ENCODE assay signal across 8 mouse cellular contexts in the genomic region with DNA sequence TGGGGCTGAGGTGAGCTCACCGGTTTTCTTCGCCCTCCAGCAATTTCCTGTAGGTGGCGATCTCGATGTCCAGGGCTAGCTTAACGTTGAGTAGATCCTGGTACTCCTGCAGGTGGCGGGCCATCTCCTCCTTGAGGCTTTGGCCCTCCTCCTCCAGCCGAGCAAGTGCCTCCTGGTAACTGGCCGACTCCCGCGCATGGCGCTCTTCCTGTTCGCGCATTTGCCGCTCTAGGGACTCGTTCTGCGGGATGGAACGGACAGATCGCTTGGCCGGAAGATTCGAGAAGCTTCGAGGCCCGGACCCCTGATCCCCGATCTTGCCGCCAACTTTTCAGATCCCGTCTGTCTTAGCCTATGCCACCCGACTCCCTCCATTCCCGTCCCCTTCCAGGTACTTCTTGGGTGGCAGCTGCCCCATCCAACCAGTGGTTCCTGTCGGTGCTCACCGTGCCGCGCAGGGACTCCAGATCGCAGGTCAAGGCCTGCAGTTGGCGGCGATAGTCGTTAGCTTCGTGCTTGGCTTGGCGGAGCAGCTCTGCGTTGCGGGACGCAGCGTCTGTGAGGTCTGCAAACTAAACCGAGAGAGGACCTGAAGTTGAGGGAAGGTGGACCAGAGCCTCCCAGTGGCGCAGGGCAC. TPM values are rescaled to one million over a fixed set of nuclear protein-coding genes. Genes with fewer than 3 reads are reported as not detected.
DNase-seq lines count a peak whose midpoint lies in the region; ATAC-seq lines count a peak whose summit lies in the region.

No protein-coding gene starts in this region.

- no peaks in the 10 kb centered on the region for H3K9me3 ChIP-seq in intestine, embryonic 15.5 days
- H3K9me3 ChIP-seq in liver, embryonic 15.5 days (replicated peaks): no peaks in the 10 kb centered on the region
- no peaks in the 10 kb centered on the region for H3K9me3 ChIP-seq in neural tube, embryonic 11.5 days (ENCODE audit: control insufficient read depth, low read length)

- H3K9ac ChIP-seq in intestine, embryonic 15.5 days: peak overlapping the region; percentile 49
- peak overlapping the region; percentile 77 for H3K9ac ChIP-seq in liver, embryonic 15.5 days
- 0 out of 2 replicates have a peak overlapping the region, but pooled peaks have one; percentile 20 for H3K9ac ChIP-seq in neural tube, embryonic 11.5 days (ENCODE audit: low read length)

- H3K4me2 ChIP-seq in intestine, embryonic 15.5 days (replicated peaks): peak overlapping the region; percentile 78
- peak overlapping the region; percentile 88 for H3K4me2 ChIP-seq in liver, embryonic 15.5 days
- H3K4me2 ChIP-seq in neural tube, embryonic 11.5 days (ENCODE audit: low read depth): peak overlapping the region; percentile 32

- no peak overlapping the region for H3K27ac ChIP-seq in intestine, embryonic 15.5 days
- H3K27ac ChIP-seq in liver, embryonic 15.5 days (replicated peaks): peak overlapping the region; percentile 94
- H3K27ac ChIP-seq in neural tube, embryonic 11.5 days (ENCODE audit: low read depth, low read length): no peak overlapping the region

- H3K4me3 ChIP-seq in intestine, embryonic 15.5 days (replicated peaks): peak overlapping the region; percentile 34
- H3K4me3 ChIP-seq in liver, embryonic 15.5 days (replicated peaks): peak overlapping the region; percentile 63
- peak overlapping the region; percentile 20; the same call in 1 of the 2 replicates for H3K4me3 ChIP-seq in neural tube, embryonic 11.5 days (ENCODE audit: low read depth, low read length)

- WGBS in intestine, embryonic 15.5 days: 2% methylated on average over 43 of the region's 43 CpGs
- WGBS in liver, embryonic 15.5 days (ENCODE audit: insufficient replicate concordance): 3% methylated on average over 43 of the region's 43 CpGs
- WGBS in neural tube, embryonic 11.5 days: 2% methylated on average over 43 of the region's 43 CpGs

- ATAC-seq in granulocyte monocyte progenitor cell, adult 5-6 weeks (replicated peaks; ENCODE audit: poor library complexity, severe bottlenecking): peak; percentile 97
- peak; percentile 95 for ATAC-seq in intestine, embryonic 15.5 days
- peak; percentile 67 for ATAC-seq in liver, embryonic 15.5 days (ENCODE audit: insufficient read depth)
- no peak for ATAC-seq in neural tube, embryonic 11.5 days (ENCODE audit: insufficient read depth, low FRiP score, low TSS enrichment)

- peaks cover 3% of the 10 kb centered on the region; the same call in 1 of the 2 replicates for H3K27me3 ChIP-seq in intestine, embryonic 15.5 days (replicated peaks)
- peaks cover 61% of the 10 kb centered on the region for H3K27me3 ChIP-seq in liver, embryonic 15.5 days
- peaks cover 33% of the 10 kb centered on the region for H3K27me3 ChIP-seq in neural tube, embryonic 11.5 days (ENCODE audit: control insufficient read depth, insufficient read depth, low read length)

- H3K36me3 ChIP-seq in intestine, embryonic 15.5 days: no peaks in the 10 kb centered on the region
- no peaks in the 10 kb centered on the region for H3K36me3 ChIP-seq in liver, embryonic 15.5 days (replicated peaks)
- no peaks in the 10 kb centered on the region for H3K36me3 ChIP-seq in neural tube, embryonic 11.5 days (ENCODE audit: control insufficient read depth, insufficient read depth, low read length)

- peaks cover 7% of the 10 kb centered on the region for H3K4me1 ChIP-seq in intestine, embryonic 15.5 days (replicated peaks)
- peaks cover 79% of the 10 kb centered on the region for H3K4me1 ChIP-seq in liver, embryonic 15.5 days (replicated peaks)
- no peaks in the 10 kb centered on the region for H3K4me1 ChIP-seq in neural tube, embryonic 11.5 days (ENCODE audit: control insufficient read depth, insufficient read depth, low read length)

- peak; percentile 65 to 70 for DNase-seq in urinary bladder, adult 18-20 months (ENCODE audit: low spot score in 2 of 2)
- no peak for DNase-seq in urinary bladder, postnatal 10 days (ENCODE audit: low spot score)
- DNase-seq in embryo, embryonic 10.5 days (ENCODE audit: low spot score): peak; percentile 86
- peak; percentile 76 for DNase-seq in neural tube, embryonic 11.5 days (ENCODE audit: low spot score)
- DNase-seq in thymus, adult 18-20 months: peak; percentile 64 to 65

RNA-seq across cellular contexts. Expression of gene Gfap, which starts 7.6 kb away (rescaled TPM):
- total RNA-seq in granulocyte monocyte progenitor cell, adult 5-6 weeks (2014; fragmentation: Nextera tagmentation): not detected in 2 replicates
- not detected in 2 replicates for total RNA-seq in granulocyte monocyte progenitor cell, adult 5-6 weeks (2017)
- polyA plus RNA-seq in intestine, embryonic 15.5 days (2015; fragmentation: Nextera tagmentation; extraction: Ambion mirVana): 0.20 and 0.36 TPM in 2 replicates
- polyA plus RNA-seq in liver, embryonic 15.5 days (2015; fragmentation: Nextera tagmentation; extraction: Ambion mirVana): 8.5 and 9.4 TPM in 2 replicates
- polyA plus RNA-seq in neural tube, embryonic 11.5 days (2014; fragmentation: Nextera tagmentation; extraction: Ambion mirVana): 0.12 and 0.20 TPM in 2 replicates

RNA-seq across cellular contexts. Expression of gene Fam187a, which starts 8.2 kb away (rescaled TPM):
- not detected in 2 replicates for total RNA-seq in granulocyte monocyte progenitor cell, adult 5-6 weeks (2014; fragmentation: Nextera tagmentation)
- not detected in 2 replicates for total RNA-seq in granulocyte monocyte progenitor cell, adult 5-6 weeks (2017)
- not detected in 2 replicates for polyA plus RNA-seq in intestine, embryonic 15.5 days (2015; fragmentation: Nextera tagmentation; extraction: Ambion mirVana)
- polyA plus RNA-seq in liver, embryonic 15.5 days (2015; fragmentation: Nextera tagmentation; extraction: Ambion mirVana): 0.07 TPM in 1 of 2 replicates, not detected in the other
- polyA plus RNA-seq in neural tube, embryonic 11.5 days (2014; fragmentation: Nextera tagmentation; extraction: Ambion mirVana): not detected in 2 replicates

RNA-seq across cellular contexts. Expression of gene Ccdc103, which starts 12.1 kb away (rescaled TPM):
- not detected in 2 replicates for total RNA-seq in granulocyte monocyte progenitor cell, adult 5-6 weeks (2014; fragmentation: Nextera tagmentation)
- not detected in 2 replicates for total RNA-seq in granulocyte monocyte progenitor cell, adult 5-6 weeks (2017)
- polyA plus RNA-seq in intestine, embryonic 15.5 days (2015; fragmentation: Nextera tagmentation; extraction: Ambion mirVana): 0.45 and 0.78 TPM in 2 replicates
- 1.0 and 1.1 TPM in 2 replicates for polyA plus RNA-seq in liver, embryonic 15.5 days (2015; fragmentation: Nextera tagmentation; extraction: Ambion mirVana)
- 1.7 and 1.9 TPM in 2 replicates for polyA plus RNA-seq in neural tube, embryonic 11.5 days (2014; fragmentation: Nextera tagmentation; extraction: Ambion mirVana)

RNA-seq across cellular contexts. Expression of gene Eftud2, which starts 12.3 kb away (rescaled TPM):
- 158 and 236 TPM in 2 replicates for total RNA-seq in granulocyte monocyte progenitor cell, adult 5-6 weeks (2014; fragmentation: Nextera tagmentation)
- total RNA-seq in granulocyte monocyte progenitor cell, adult 5-6 weeks (2017): 175 and 193 TPM in 2 replicates
- 155 and 156 TPM in 2 replicates for polyA plus RNA-seq in intestine, embryonic 15.5 days (2015; fragmentation: Nextera tagmentation; extraction: Ambion mirVana)
- polyA plus RNA-seq in liver, embryonic 15.5 days (2015; fragmentation: Nextera tagmentation; extraction: Ambion mirVana): 106 and 113 TPM in 2 replicates
- 239 and 255 TPM in 2 replicates for polyA plus RNA-seq in neural tube, embryonic 11.5 days (2014; fragmentation: Nextera tagmentation; extraction: Ambion mirVana)

RNA-seq across cellular contexts. Expression of gene Kif18b, which starts 31.8 kb away (rescaled TPM):
- total RNA-seq in granulocyte monocyte progenitor cell, adult 5-6 weeks (2014; fragmentation: Nextera tagmentation): 4.9 and 11.6 TPM in 2 replicates
- total RNA-seq in granulocyte monocyte progenitor cell, adult 5-6 weeks (2017): 19.9 and 22.6 TPM in 2 replicates
- 8.7 and 8.9 TPM in 2 replicates for polyA plus RNA-seq in intestine, embryonic 15.5 days (2015; fragmentation: Nextera tagmentation; extraction: Ambion mirVana)
- polyA plus RNA-seq in liver, embryonic 15.5 days (2015; fragmentation: Nextera tagmentation; extraction: Ambion mirVana): 10.3 and 11.6 TPM in 2 replicates
- 5.1 and 6.6 TPM in 2 replicates for polyA plus RNA-seq in neural tube, embryonic 11.5 days (2014; fragmentation: Nextera tagmentation; extraction: Ambion mirVana)

Comparison
In these comparisons a context has a peak if more than half of its experiments do, and no peak if none do; other contexts are left out.
1. H3K4me2 ChIP-seq: peak in every context shown above with its lines; median percentile 88 in liver, embryonic 15.5 days; 78 in intestine, embryonic 15.5 days; 32 in neural tube, embryonic 11.5 days.
2. H3K9ac ChIP-seq: peak in every context shown above with its lines; median percentile 77 in liver, embryonic 15.5 days; 49 in intestine, embryonic 15.5 days; 20 in neural tube, embryonic 11.5 days.